Mouse (Mus musculus) lung, postnatal 0 days (tissue): ENCODE results near the gene Acat3.

ENCODE experiments used
- CTCF ChIP-seq: IDR thresholded peaks from 2 replicates; pipeline ENCODE4 v1.5.1; 2016; ENCODE audit warnings: antibody characterized with exemption, mild to moderate bottlenecking
- EP300 ChIP-seq: IDR thresholded peaks from 2 replicates; pipeline ENCODE4 v1.6.1; 2016; ENCODE audit warnings: antibody characterized with exemption, mild to moderate bottlenecking, control low read depth

DNA sequence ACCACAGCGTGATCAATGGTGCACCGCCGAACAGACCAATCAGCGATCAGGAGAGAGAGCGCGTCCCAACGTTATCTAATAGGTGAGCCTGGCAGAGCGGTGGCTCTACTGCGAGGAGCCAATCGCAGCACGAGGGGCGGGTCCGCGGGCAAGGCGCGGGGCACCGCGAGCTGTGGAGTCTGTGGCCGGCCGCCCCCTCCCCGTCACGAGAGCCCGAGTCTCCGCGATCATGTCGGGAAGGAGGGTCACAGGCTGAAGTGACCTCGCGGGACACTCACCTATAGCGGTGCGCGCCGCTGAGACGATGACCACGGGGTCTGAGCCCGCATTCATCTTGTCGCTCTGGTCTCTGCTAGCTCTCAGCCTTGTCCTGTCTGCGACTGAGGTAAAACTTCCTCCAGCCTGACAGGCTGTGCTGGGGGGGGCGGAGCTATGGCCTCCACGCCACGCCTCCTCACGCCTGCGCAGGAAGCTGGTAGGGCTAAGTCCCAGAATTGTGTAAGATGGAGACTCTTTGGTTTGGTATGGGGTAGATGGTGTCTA, 20.0 kb upstream of the Acat3 start, which contains the start of gene Acat2:
- TF ChIP-seq CTCF: no peak
- no peak for TF ChIP-seq EP300
